Mouse (Mus musculus) spleen, adult 2 months (tissue): Measurements from ENCODE around the gene Pard3.

Source experiments
- CTCF ChIP-seq: fragments of 200-500 bp; IDR thresholded peaks from 2 replicates; pipeline ENCODE4 v1.5.1; 2011; ENCODE audit warnings: mild to moderate bottlenecking, inconsistent platforms; ENCODE audit not compliant: insufficient read depth, insufficient read length, insufficient replicate concordance; ENCODE audit errors: extremely low read depth
- POLR2A ChIP-seq: fragments of 200-500 bp; IDR thresholded peaks from 2 replicates; pipeline ENCODE4 v1.6.1; 2011; ENCODE audit warnings: low read depth, low read length, inconsistent platforms

DNA sequence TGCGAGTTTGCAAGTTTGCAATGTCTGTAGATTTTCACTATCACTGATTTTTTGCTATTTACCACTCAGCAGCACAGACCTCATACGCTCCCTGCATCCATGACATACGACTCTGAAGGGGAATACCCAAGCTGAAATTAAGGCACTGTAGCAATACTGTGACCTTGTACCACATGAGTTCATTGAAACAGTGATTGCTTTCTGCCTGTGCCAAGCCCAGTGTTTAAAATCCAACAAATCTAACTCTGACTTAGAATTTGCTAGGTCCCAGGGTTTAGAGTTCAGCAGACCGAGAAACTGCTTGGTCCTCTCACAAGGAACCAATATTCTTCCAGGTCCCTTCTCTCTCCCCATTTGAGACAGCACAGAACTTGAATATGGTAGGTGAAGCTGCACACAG lies 26.7 kb downstream of the Pard3 start:
- TF ChIP-seq POLR2A (no peak), CTCF (no peak)
